Mouse (Mus musculus) kidney, adult 8-10 months (tissue): Measurements from ENCODE around the gene Nxn.

Experiments
- DNase-seq, 2 experiments: peaks; one replicate each; pipeline ENCODE4 v3.0.0; 2022

Gene Nxn

DNA sequence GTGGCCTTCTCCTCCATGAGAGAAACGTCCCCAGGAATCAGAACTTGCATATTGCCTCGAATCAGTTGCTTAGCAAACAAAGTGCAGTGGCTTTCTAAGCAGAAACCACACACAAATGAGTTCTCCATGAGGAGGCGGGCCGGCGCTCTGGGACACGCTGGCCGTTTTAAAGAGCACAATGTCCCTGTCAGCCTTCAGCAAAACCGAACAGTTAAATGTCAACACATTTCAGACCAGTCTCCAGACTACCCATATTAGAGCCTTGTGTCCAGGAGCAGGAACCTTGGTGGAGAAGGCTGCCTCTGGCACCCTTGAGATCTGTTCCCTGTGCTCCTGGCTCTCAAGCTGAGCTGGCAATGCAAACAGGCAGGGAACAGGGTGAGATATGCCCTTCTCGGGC, 101.7 kb downstream of the Nxn start:
- DNase-seq: no peak

DNA sequence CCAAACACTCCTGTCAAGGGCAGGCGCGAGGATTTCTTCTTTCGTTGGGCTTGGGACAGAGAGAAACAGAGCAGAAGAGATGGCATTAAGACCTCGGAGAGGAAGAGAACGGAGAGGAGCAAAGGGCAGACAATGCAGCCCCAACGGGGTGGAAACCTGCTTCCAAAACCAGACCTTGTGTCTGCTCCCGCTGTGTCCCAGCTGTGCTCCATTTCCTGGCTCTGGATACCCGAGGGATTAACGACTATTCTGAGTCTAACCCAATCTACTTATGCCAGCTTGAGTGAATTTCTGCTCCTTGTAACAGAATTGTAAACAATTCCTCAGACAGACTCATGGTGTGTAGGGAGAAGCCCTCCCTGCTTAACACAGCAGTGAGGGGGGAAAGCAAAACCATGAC, 104.1 kb downstream of the Nxn start:
- no peak for DNase-seq

DNA sequence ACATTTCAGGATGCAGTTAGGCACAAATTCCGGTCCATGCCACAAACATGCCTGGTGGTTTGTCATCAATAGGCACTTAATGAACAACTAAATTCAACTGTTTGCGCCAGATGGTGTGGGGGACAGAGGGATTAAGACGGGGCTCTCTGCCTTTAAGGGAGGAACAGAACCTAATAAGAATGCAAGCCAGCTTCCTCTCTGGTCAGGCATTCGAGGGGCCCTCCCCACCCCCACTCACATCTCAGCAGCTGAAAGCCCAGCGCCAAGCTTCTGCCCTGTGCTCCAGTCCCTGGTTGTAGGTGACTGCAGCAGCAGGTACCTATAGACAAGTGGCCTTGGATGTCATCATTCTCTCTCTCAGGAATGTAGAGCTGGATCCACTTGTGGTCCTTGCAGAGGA, 104.9 kb downstream of the Nxn start:
- DNase-seq: no peak

DNA sequence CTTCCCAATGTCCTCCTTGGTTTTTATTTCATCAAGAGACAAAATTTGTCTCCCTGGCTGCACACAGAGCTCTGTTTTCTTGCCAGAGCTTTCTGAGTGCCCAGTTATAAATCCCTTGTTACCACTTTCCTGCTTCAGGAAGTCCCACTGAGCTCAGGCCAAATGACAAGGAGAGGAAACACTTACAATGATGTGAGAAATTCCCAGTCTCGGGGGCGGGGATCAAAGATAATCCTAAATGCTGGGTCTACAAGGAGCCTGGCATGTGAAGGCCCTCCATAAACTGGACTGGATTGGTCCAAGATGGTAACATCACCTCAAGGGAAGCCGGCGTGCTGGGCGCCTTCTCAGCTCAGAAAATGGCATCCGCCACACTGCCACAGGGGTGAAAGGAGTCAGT, 106.1 kb downstream of the Nxn start:
- DNase-seq: peak; percentile 41 to 48

DNA sequence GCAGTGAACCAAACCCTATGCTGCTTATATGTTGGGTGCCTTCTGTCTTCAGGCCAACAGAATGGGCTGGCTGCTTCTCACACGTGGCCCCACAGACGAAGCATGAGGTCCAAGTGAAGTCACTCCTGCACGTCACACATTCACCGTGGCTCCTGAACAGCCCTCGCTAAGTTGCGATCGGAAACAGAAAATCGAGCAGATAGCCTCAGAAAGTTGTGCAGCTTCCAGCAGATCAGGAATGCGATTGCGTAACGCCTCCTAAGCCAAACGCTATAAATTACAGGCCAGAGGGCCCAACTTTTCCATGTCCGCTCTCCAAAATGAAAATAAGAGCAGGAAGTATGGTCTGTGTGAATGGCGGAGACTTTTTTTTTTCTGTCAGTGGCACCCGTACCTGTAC, 106.5 kb downstream of the Nxn start:
- DNase-seq: peak; percentile 55 to 56

DNA sequence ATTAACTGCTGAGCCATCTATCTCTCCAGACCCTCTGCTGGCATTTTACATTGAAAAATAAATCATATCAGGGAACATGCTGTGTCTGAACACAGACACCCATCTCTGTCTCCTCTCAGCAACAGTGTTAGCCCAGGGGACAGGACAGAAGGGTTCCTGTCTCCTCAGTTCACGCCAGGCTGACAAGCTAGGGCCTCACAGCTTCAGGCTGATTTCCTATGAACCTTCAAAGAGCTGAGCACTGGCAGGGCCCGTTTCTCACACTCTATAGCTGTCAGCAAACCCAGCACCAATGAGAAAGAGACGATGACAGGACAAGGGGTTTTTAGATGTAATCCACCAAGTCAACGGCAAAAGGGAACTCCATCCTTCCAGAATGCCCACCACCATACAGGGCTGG, 107.0 kb downstream of the Nxn start:
- DNase-seq: no peak

DNA sequence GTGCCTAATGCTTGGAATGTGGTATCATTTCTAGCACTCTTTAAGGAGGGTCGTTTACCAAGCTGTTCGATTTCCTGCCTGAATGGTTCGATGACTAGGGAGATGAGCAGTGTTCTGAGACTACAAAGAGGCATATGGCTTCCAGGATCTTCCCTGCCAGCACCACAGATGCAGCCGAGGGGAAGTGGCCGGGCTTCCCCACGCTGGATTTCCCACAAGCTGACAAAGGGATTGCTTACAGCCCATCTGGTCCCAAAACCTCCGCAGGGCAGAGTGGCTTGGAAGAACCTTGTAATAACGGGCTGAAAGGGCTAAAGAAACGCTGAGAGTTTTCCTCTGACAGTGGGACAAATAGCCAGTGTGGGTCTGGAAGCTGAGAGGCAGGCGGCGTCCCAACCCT, 108.6 kb downstream of the Nxn start:
- no peak for DNase-seq

DNA sequence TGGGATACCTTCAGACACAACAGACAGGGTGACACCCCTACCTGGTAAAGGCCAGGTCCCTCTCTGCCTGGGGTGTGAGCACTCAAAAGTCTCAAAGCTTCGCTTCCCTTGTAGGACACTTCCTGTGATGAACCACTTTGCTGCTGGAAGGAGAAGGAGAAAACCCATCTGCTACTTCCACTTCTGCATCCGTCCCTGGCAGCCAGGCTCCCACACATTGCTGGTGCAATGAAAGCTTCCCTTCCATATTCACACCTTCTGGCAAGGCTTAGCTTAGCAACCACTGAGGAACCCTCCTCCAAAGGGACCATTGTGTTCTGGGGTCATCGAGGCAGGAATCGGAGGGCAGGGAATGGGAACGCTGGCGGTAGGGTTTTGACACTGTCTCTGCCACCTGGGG, 110.3 kb downstream of the Nxn start:
- no peak for DNase-seq

DNA sequence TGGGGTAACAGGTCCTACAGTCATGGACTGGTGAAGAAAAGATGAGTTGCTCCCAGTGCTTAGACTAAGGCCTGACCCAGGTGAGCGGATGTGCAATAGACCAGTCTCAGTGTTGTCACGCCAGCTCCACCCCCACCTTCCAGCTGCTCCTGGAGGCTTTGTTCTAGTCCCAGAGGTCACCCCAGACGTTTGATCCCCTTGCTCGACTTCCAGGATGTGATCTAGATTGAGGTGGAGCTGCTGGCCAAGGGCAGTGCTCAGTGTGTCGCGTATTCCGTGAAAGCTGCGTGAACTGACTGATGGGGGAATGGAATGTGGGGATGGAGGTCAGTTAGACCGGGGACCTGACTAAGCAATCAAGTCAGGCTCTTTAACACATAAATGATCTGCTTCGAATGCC, 111.6 kb downstream of the Nxn start:
- no peak for DNase-seq

DNA sequence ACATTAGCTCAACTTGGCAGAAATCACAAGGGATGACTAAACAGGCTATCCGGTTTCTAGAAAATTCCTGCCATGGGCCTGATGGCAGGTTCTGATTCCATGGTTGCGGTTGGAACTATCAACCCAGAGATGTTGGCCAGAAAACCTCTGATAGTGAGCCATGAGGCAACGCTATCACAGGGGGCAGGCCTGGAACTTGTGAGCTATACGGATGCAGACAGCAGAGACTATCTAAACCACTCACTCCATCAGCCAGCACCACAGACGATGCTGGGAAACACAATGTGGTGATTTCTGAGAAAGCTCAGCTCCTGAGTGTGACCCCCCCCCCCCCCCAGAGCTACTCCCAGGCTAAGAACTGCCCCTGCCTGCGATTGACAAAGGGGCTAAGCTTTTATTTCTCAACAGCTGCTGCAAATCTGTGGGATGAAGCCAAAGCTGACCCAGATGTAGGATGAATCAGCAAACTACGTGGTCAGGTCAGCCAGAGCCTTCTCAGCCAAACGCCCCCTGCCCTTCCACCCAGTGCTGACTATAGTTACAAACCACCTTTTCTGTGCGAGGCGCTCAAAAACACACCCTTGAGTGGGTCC, 112.3 kb downstream of the Nxn start:
- no peak for DNase-seq

DNA sequence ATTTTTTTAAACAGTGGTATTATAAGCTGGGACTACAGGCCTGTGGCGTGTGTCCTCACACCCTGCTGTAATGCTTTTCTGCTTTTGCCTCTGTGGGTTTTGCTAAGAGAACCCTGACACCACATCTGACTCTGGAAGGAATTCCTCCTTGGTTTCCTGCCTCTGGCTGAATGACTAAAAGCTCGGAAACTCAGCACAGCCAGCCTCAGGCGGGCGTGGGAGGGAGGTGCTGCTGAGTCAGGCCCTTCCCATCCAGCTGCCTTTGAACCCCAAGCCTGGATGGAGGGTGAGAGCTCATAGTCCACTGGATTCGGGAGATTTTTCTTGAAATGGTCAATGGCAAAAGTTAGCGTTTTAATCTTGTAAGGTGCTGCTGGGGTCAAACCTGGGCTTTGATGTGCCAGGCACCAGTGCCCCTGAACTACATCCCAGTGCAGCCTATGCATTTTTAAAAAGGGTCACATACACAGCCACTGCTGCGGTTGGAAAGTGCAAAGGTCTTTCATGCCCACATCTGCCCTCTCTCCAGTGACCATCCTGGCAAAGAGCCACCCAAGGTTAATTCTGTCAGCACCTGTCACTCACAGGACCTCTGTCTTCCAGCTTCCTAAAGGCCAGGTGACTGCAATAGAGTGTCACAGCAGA, 113.4 kb downstream of the Nxn start:
- DNase-seq: peak; percentile 76 to 80

DNA sequence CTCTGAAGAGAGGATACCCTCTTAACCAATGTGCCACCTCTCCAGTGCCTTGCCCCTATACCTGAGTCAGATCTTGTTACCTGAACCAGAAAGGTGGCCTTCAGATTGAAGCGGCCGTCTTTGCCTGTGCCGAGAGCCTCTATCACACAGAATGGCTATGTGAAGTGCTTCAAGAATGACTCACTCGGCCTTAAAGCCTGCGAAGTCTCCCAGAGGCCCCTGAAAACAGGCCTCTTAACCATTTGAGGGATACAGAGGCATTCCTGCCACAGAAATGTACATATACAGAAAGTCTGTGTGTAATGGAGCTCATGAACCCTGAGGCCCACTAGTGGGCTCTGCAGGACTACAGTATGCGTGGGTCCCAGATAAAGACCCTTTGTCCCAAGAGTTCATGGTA, 115.1 kb downstream of the Nxn start:
- no peak for DNase-seq

DNA sequence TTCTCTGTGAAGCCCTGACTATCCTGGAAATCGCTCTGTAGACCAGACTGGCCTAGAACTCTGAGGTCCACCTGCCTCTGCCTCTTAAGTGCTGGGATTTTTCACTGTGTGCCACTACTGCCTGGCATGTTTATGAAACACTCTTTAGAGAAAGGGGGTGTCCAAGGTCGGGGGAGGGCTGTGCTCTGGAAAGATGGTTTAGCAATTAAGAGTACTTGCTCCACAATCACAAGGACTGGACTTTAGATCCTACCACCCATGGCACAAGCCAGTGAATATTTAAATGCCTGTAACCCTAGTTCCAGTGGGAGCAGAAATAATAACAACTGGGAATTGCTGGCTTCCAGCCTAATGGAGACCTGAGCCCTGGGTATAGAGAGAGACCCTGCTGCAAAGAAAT, 119.0 kb downstream of the Nxn start:
- peak; percentile 41 to 52 for DNase-seq

DNA sequence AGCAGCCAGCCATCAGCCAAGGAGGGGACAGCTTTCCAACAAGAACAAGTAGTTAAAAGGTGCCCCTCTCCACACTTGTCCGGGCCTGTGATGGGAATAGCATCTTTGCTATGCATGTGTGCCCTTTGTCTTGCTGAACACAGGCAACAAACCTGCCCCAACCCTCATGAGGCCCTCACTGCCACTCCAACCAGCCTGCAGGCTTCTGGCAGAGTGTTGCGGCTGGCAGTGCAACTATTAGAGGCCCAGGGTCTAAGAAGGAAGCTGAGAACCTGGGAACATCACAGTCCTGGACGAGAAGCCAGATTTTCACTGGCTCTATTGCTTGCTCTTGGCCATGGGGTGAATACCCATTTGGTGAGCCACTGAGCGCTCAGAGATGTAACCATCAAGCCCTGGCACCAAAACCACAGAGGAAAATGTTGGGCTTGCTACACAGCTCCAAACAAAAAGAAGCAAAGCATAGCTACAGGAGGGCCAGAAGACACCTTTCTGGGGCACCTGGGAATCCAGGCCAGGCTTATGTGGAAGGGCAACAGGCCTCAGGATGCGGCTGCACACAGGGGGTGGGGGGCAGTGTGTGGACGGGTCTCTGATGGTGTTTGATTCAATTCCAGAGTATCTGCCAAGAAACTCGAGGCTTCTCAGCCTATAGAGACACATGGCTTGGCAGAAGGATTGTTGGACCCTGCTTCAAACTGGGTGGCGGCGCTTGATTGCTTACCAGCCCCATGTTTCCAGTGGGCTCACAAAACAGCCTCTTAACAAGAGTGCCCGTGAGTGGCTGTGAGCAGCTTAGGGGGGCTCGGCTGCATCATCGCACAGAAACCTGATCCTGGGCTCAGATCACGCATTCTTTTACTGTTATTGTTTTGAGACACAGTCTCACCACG, 119.7 kb downstream of the Nxn start:
- DNase-seq: no peak

DNA sequence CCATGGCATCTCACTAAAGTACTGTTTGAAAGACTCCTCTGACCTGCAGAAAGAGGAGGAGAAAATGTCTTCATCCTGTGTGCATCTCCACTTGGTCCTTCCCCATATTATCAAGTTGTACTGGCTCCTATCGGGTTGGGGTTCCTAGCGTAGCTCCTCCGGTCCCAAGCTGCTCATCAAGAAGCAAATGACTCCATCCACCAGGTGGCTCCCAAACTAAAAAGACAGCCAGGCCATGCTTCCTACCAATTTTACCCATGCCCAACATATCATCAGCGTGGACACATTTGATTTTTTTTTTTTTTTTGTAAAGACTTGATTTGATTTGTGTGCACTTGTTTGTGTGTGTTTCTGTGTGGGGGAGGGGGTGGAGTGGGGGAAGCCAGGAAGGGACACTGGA, 126.5 kb downstream of the Nxn start:
- peak in 1 of 2 experiments; percentile 48 for DNase-seq

DNA sequence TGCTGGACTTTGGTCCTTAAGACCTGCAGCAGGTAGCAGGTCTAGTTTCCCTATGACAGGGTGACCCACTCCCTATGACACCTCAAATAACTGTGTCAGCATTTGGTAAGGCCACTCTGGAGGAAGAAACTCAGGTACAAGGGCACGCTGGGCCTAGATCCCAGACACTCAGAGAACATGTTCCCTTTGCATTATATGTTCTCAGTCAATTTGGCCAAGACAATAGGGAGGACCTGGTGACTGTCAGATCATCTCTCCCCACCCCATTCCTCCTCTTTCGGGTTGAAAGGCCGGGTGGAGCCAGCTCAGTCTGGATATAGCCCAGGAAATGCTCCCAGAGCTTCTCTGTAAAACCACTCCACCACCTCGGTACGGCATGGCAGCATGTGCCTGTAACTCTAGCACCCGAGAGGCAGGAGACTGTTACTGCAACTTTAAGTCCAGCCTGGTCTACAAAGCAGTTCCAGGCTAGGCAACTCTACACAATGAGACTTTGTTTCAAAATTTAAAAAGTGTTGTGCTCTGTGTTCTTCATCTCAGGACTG, 130.3 kb downstream of the Nxn start:
- DNase-seq: no peak

DNA sequence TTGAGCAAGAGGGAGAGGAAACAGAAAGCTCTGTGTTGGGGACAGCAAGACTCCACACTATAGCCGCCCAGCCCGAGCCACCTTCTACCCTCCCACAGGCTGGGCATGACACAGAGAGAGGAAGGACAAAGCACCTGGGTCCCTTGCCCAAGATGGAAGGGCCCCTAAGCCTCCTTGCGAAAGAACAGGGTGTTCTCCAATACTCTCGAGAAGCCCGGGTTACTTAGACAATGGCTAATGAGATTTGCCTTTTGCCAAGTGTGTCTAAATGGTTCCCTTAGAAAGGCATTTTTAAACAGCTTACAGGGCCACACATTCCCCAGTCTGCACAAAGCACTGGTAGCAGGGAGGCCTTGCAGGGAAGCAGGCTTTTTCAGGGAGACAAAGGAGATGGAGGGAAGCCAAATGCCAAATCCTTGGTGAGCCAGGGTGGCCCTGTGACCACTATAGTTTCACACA, 130.9 kb downstream of the Nxn start:
- DNase-seq: no peak

DNA sequence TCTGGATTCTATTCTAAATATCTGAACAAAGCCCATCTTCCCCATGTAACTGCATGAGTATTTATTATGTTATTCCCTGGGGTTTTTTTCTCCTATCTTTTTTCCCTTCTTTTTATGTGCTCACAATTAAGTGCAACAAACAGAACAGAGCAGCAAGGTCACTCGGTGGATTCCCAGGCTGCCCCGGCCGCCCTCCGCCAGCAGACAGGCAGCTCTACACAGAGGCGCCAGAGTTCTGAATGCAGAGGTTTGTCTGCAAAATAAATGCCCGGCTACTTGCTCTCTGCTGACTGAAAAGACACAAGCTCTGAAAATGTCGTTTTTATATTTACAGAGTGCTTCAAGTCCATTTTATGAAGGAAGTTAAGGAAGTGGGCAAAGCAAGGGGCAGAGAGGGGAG, 131.4 kb downstream of the Nxn start:
- no peak for DNase-seq

DNA sequence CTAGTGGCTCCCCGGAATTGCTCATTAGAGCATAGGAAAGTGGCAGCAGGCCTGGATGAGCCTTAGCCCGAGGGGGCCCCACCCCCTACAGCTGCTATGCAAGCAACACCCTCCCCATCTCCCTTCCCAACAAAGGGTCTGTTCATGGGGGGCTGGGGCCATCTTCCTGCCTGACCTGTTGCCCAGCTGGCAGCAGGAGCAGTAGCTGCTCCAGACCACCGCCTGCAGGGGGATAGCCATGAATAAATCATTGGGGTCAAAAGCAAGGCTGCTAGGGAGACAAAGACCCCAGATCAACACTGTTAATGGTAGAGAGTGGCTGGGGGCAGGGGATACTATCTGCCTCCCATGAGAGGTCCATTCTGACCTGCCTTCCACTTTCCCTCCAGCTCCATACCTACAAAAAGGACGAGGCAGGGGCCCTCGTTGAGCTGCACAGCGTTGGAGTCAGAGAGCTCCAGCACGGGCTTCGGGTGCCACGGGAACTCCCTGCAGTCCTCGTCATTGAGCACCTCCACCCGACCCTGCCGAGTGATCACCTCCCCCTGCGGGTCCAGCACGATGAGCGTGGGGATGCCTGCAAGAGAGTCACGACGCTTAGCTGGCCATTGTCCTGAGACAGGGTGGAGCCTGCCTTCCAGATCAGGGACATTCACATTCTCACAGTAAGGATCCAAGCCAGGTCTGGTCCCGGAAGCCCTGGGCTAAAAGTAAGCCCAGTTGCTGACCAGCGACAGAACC, 136.2 kb downstream of the Nxn start:
- DNase-seq: no peak

DNA sequence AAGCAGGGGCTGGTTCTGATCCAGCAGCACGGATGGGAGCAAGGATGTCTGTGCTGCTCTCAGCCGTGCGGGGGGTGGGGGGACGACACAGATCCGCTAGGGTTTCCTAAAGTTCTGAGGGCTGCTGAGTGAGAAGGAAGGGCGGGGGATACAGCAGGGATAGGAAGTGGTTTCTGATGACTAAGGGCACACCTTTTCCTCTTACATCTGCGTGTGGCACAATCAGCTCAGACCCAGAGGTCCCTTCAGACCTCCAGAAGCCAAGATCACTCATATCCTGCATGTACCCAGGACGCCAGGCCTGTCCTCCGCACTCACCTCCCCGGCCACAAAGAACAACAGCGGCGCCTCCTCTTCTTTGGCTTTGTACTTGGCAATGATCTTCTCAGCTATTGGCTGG, 137.7 kb downstream of the Nxn start:
- DNase-seq: peak in 1 of 2 experiments; percentile 28

DNA sequence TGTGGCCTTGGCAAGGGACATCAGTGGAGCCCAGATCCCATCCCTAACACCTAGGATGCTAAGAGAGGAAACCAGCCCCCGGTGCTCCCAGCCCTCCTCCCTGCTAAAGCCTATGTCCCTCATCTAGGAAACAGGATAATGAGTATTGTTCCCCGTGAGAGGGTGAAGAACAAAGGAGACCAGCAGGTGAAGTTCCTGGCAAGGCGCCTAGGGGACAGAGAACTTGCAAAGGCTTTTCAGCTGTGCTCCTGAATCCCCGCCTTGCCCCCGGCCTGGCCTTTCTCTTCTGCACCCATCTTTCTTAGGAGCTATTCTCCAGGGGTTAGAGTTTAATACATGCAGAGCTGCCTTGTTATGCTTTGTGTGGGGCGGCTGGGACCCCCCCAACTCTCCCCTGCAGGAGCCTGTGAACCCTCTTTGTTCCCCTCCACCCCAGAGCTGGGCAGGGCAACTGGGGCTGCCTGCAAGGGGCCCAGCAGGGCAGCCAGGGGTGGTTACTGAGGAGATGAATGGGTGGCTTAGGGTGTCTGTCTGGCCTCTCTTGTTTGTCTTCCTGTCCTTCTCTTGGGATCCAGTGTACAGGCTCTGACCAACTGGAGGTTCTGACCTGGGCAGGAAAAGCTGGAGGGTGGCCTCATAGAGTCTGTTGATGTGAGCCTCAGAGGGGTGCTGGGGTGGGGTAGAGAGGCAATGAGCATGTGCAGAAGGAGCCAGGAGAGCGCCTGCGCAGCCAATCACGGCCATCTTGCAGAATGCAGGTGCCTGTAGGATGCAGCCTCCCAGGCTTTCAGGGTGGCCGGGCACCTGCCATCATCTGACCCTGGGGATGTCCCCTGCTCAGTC, 138.5 kb downstream of the Nxn start:
- no peak for DNase-seq

DNA sequence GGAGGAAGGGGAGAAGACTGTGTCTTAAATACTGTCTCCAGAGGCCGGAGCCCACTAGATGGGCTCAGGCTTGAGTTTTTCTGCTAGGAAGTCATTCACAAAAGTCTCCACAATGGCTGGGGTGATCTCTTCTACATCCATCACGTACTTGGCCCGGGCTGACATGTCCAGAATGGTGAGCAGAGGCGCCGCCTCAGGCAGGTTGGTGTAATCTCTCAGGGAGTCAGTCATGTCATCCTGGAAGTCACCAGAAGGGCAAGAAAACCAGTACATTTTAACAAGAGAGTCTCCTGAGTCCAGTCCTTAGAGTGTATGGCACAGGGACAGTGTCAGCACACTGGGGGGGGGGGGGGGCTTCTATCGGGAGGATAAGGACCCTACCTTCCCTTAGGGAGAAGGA, 140.4 kb downstream of the Nxn start:
- DNase-seq: no peak
